Mouse (Mus musculus) WW6 (cell line): ENCODE measurements around the gene Elane.
"Not testable (repeated sequence)": the region's sequence is repeated elsewhere in the genome, so short reads cannot be mapped to it uniquely, and the experiment has no call there.

Experiments used
- DNase-seq: peaks from one replicate; pipeline ENCODE4 v3.0.0-alpha.2; 2013; ENCODE audit warnings: low read depth, low spot score

Gene Elane

GRCm38 (mm10) chr10:79881981-79882380, 4.1 kb upstream of the Elane start:
- DNase-seq = no peak

- peak; percentile 52 for DNase-seq
Observed at GRCm38 (mm10) chr10:79883297-79884084, 2.6 kb upstream of the Elane start.

- no peak for DNase-seq
Observed at GRCm38 (mm10) chr10:79884446-79884845, 1.6 kb upstream of the Elane start.

- not testable (repeated sequence) for DNase-seq
Observed at GRCm38 (mm10) chr10:79884938-79885337, 1.1 kb upstream of the Elane start.

GRCm38 (mm10) chr10:79886611-79887010, 564 bp downstream of the Elane start:
- no peak for DNase-seq

- no peak for DNase-seq
Observed at GRCm38 (mm10) chr10:79889386-79889785, 3.3 kb downstream of the Elane start.

GRCm38 (mm10) chr10:79890670-79891069, 4.6 kb downstream of the Elane start, which contains the start of gene Cfd:
Cfd (plus strand) TSS chr10:79890853.
- DNase-seq = no peak

- DNase-seq = peak; percentile 66
Observed at GRCm38 (mm10) chr10:79892451-79893118, 6.5 kb downstream of the Elane start.

GRCm38 (mm10) chr10:79896306-79896705, 10.3 kb downstream of the Elane start:
- DNase-seq = no peak

- DNase-seq = no peak
Observed at GRCm38 (mm10) chr10:79896814-79897213, 10.8 kb downstream of the Elane start.

GRCm38 (mm10) chr10:79897316-79898245, 11.5 kb downstream of the Elane start:
- DNase-seq = no peak

GRCm38 (mm10) chr10:79900951-79901410, 14.9 kb downstream of the Elane start:
- no peak for DNase-seq

GRCm38 (mm10) chr10:79906712-79907111, 20.7 kb downstream of the Elane start:
- DNase-seq = no peak

- DNase-seq = no peak
Observed at GRCm38 (mm10) chr10:79907415-79907814, 21.4 kb downstream of the Elane start.

- peak; percentile 88 for DNase-seq
Observed at GRCm38 (mm10) chr10:79908167-79909091, 22.4 kb downstream of the Elane start, which contains the start of gene Med16. Med16 (minus strand) TSS chr10:79908923.

- no peak for DNase-seq
Observed at GRCm38 (mm10) chr10:79909092-79909922, 23.3 kb downstream of the Elane start.

GRCm38 (mm10) chr10:79910556-79910955, 24.5 kb downstream of the Elane start, which contains the start of gene Gm26602:
Gm26602 (plus strand) TSS chr10:79910856.
- no peak for DNase-seq

GRCm38 (mm10) chr10:79912412-79912811, 26.4 kb downstream of the Elane start:
- no peak for DNase-seq

GRCm38 (mm10) chr10:79914131-79914947, 28.3 kb downstream of the Elane start:
- no peak for DNase-seq
